ENCODE assay signal across 8 mouse cellular contexts in the genomic region with DNA sequence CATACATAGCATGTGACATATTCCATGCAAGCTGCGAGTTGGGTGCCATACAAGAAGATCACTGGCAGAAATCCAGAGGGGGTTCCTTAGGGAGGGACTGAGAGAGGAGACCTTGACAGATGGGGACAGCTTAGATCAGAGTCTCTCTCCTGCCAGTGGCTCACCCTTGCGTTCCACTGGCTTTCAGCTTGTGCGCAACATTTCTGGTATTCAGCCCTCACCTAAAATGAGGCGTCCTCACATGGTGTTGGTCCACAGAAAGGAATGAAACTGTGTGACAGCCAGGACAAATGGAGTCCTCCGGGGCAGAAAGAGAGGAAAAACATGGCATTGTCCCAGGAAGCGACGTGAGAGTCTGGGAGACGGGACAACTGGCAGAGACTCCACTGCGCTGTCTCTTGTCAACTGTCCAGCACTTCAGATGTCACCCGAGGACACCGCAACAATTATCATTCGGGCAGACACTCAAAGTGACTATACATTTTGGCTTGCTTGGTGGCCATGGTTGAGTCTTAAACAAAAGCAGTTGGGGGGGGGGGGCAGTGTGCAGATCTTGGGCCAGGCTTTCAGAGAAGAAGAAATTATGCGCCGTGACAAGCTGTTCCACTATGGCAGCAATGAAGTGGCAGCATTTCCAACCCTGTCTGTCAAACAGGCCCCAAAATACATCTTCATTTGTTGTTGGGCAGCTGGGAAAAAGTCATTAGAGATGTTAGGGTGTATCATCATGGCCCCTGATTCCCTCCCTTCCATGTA.
DNase-seq lines count a peak whose midpoint lies in the region; ATAC-seq and TF ChIP-seq lines count a peak whose summit lies in the region.

No protein-coding gene starts in this region.

- no peak for ATAC-seq in hindbrain, embryonic 13.5 days (ENCODE audit: low FRiP score)
- ATAC-seq in hindbrain, embryonic 12.5 days (ENCODE audit: low FRiP score), result no peak
- peak; percentile 33; the same call in 1 of the 2 replicates for ATAC-seq in stomach, embryonic 16.5 days (ENCODE audit: insufficient read depth, low FRiP score)
- ATAC-seq in stomach, postnatal 0 days (ENCODE audit: low FRiP score, low TSS enrichment), result no peak; the same call in 1 of the 2 replicates
- no peak for ATAC-seq in liver, postnatal 0 days

- DNase-seq in stomach, postnatal 0 days (ENCODE audit: low spot score), result no peak
- DNase-seq in heart, adult 2 months, result peak; percentile 73 to 80
- peak; percentile 20 for DNase-seq in lung, adult 2 months
- DNase-seq in liver, postnatal 0 days, result no peak
- DNase-seq in left cerebral cortex, adult 2 months (ENCODE audit: extremely low spot score in 1 of 2, low spot score in 2 of 2), result no peak

- no peaks in the 10 kb centered on the region for H3K9me3 ChIP-seq in hindbrain, embryonic 13.5 days
- H3K9me3 ChIP-seq in hindbrain, embryonic 12.5 days (replicated peaks), result no peaks in the 10 kb centered on the region
- H3K9me3 ChIP-seq in stomach, embryonic 16.5 days (replicated peaks; ENCODE audit: control insufficient read depth, low read length), result no peaks in the 10 kb centered on the region
- no peaks in the 10 kb centered on the region for H3K9me3 ChIP-seq in stomach, postnatal 0 days (ENCODE audit: control insufficient read depth, low read length)
- no peaks in the 10 kb centered on the region for H3K9me3 ChIP-seq in liver, postnatal 0 days (ENCODE audit: low read length)

- H3K9ac ChIP-seq in hindbrain, embryonic 13.5 days, result no peak overlapping the region
- no peak overlapping the region for H3K9ac ChIP-seq in hindbrain, embryonic 12.5 days
- no peak overlapping the region for H3K9ac ChIP-seq in stomach, embryonic 16.5 days (ENCODE audit: low read length)
- H3K9ac ChIP-seq in stomach, postnatal 0 days (ENCODE audit: low read length), result no peak overlapping the region
- no peak overlapping the region for H3K9ac ChIP-seq in heart, adult 2 months (ENCODE audit: low read depth, low read length)
- no peak overlapping the region for H3K9ac ChIP-seq in liver, postnatal 0 days (replicated peaks)

- H3K4me2 ChIP-seq in hindbrain, embryonic 13.5 days, result no peak overlapping the region
- H3K4me2 ChIP-seq in hindbrain, embryonic 12.5 days (replicated peaks), result no peak overlapping the region
- no peak overlapping the region for H3K4me2 ChIP-seq in stomach, embryonic 16.5 days (ENCODE audit: low read depth, low read length)
- no peak overlapping the region for H3K4me2 ChIP-seq in stomach, postnatal 0 days (replicated peaks; ENCODE audit: low read depth)
- no peak overlapping the region for H3K4me2 ChIP-seq in liver, postnatal 0 days (ENCODE audit: low read depth, low read length)

- TF ChIP-seq EP300 in stomach, postnatal 0 days (optimal IDR thresholded peaks at IDR 0.05), result no peak
- peak; percentile 65; the same call in 1 of the 2 replicates for TF ChIP-seq EP300 in heart, adult 2 months (IDR thresholded peaks at IDR 0.05; ENCODE audit: insufficient read depth, low read depth, low read length)
- TF ChIP-seq EP300 in liver, postnatal 0 days (IDR thresholded peaks at IDR 0.05; ENCODE audit: low read depth), result no peak

- no peak overlapping the region for H3K4me3 ChIP-seq in hindbrain, embryonic 13.5 days
- H3K4me3 ChIP-seq in hindbrain, embryonic 12.5 days, result no peak overlapping the region
- H3K4me3 ChIP-seq in stomach, embryonic 16.5 days (replicated peaks; ENCODE audit: low read length), result no peak overlapping the region
- no peak overlapping the region for H3K4me3 ChIP-seq in stomach, postnatal 0 days (ENCODE audit: low read depth, low read length)
- H3K4me3 ChIP-seq in heart, adult 2 months, result peak overlapping the region; percentile 10; the same call in 1 of the 2 replicates
- H3K4me3 ChIP-seq in lung, adult 2 months (replicated peaks; ENCODE audit: extremely low read depth, low read depth, low read length), result no peak overlapping the region
- H3K4me3 ChIP-seq in liver, postnatal 0 days (ENCODE audit: low read depth, low read length), result no peak overlapping the region
- no peak overlapping the region for H3K4me3 ChIP-seq in left cerebral cortex, adult 2 months

- no peaks in the 10 kb centered on the region for H3K36me3 ChIP-seq in hindbrain, embryonic 13.5 days
- no peaks in the 10 kb centered on the region for H3K36me3 ChIP-seq in hindbrain, embryonic 12.5 days
- no peaks in the 10 kb centered on the region for H3K36me3 ChIP-seq in stomach, embryonic 16.5 days (ENCODE audit: control insufficient read depth, insufficient read depth, low read length)
- H3K36me3 ChIP-seq in stomach, postnatal 0 days (ENCODE audit: control insufficient read depth, insufficient read depth, low read length), result no peaks in the 10 kb centered on the region
- H3K36me3 ChIP-seq in heart, adult 2 months (ENCODE audit: control insufficient read depth, insufficient read depth, low read length), result peaks cover 12% of the 10 kb centered on the region
- H3K36me3 ChIP-seq in liver, postnatal 0 days (replicated peaks; ENCODE audit: insufficient read depth, low read length), result no peaks in the 10 kb centered on the region

- peaks cover 4% of the 10 kb centered on the region; the same call in 1 of the 2 replicates for H3K4me1 ChIP-seq in hindbrain, embryonic 13.5 days (replicated peaks)
- no peaks in the 10 kb centered on the region for H3K4me1 ChIP-seq in hindbrain, embryonic 12.5 days
- H3K4me1 ChIP-seq in stomach, embryonic 16.5 days (ENCODE audit: control insufficient read depth, insufficient read depth, low read length), result no peaks in the 10 kb centered on the region
- no peaks in the 10 kb centered on the region; the same call in 1 of the 2 replicates for H3K4me1 ChIP-seq in stomach, postnatal 0 days (replicated peaks; ENCODE audit: control insufficient read depth, insufficient read depth)
- H3K4me1 ChIP-seq in heart, adult 2 months (ENCODE audit: control insufficient read depth, insufficient read depth, low read length), result peaks cover 8% of the 10 kb centered on the region
- no peaks in the 10 kb centered on the region; the same call in 1 of the 2 replicates for H3K4me1 ChIP-seq in lung, adult 2 months (ENCODE audit: control insufficient read depth, insufficient read depth, low read length)
- no peaks in the 10 kb centered on the region for H3K4me1 ChIP-seq in liver, postnatal 0 days (ENCODE audit: insufficient read depth)

- intact Hi-C loops in heart, adult 2 months (cut with DNase I), result no loop called here
- intact Hi-C loops in left cerebral cortex, adult 2 months (cut with DNase I), result no loop called here

- no peaks in the 10 kb centered on the region for H3K79me2 ChIP-seq in heart, adult 2 months (replicated peaks; ENCODE audit: control insufficient read depth, insufficient read depth, low read length)

- peak overlapping the region; percentile 40; the same call in 1 of the 2 replicates for H3K27ac ChIP-seq in hindbrain, embryonic 13.5 days
- no peak overlapping the region for H3K27ac ChIP-seq in hindbrain, embryonic 12.5 days
- H3K27ac ChIP-seq in stomach, embryonic 16.5 days (ENCODE audit: low read length), result no peak overlapping the region
- no peak overlapping the region for H3K27ac ChIP-seq in stomach, postnatal 0 days (replicated peaks)
- H3K27ac ChIP-seq in heart, adult 2 months, result peak overlapping the region; percentile 72
- no peak overlapping the region for H3K27ac ChIP-seq in liver, postnatal 0 days (ENCODE audit: low read depth)
- no peak overlapping the region for H3K27ac ChIP-seq in left cerebral cortex, adult 2 months

- TF ChIP-seq POLR2A in heart, adult 2 months (IDR thresholded peaks at IDR 0.05; ENCODE audit: insufficient read depth, low read depth, low read length), result peak; percentile 34; the same call in 1 of the 2 replicates
- no peak for TF ChIP-seq POLR2A in lung, adult 2 months (IDR thresholded peaks at IDR 0.05; ENCODE audit: borderline replicate concordance, extremely low read depth, low read depth, low read length)

- TF ChIP-seq CTCF in stomach, postnatal 0 days (IDR thresholded peaks at IDR 0.05; ENCODE audit: low read depth), result no peak
- no peak for TF ChIP-seq CTCF in heart, adult 2 months (IDR thresholded peaks at IDR 0.05)
- TF ChIP-seq CTCF in lung, adult 2 months (IDR thresholded peaks at IDR 0.05; ENCODE audit: insufficient read depth, low read length), result no peak
- TF ChIP-seq CTCF in liver, postnatal 0 days (IDR thresholded peaks at IDR 0.05; ENCODE audit: low read depth), result no peak
- TF ChIP-seq CTCF in left cerebral cortex, adult 2 months (IDR thresholded peaks at IDR 0.05), result no peak

- no peaks in the 10 kb centered on the region for H3K27me3 ChIP-seq in hindbrain, embryonic 13.5 days
- no peaks in the 10 kb centered on the region for H3K27me3 ChIP-seq in hindbrain, embryonic 12.5 days
- H3K27me3 ChIP-seq in stomach, embryonic 16.5 days (ENCODE audit: control insufficient read depth, insufficient read depth, low read length), result no peaks in the 10 kb centered on the region
- H3K27me3 ChIP-seq in stomach, postnatal 0 days (ENCODE audit: control insufficient read depth, insufficient read depth, low read length), result no peaks in the 10 kb centered on the region
- no peaks in the 10 kb centered on the region for H3K27me3 ChIP-seq in heart, adult 2 months (ENCODE audit: control insufficient read depth, insufficient read depth, low read length)
- H3K27me3 ChIP-seq in liver, postnatal 0 days (ENCODE audit: insufficient read depth, low read length), result no peaks in the 10 kb centered on the region

- WGBS in hindbrain, embryonic 13.5 days, result 70% methylated on average over 14 of the region's 14 CpGs
- WGBS in hindbrain, embryonic 12.5 days, result 77% methylated on average over 14 of the region's 14 CpGs
- WGBS in stomach, embryonic 16.5 days, result 60% methylated on average over 14 of the region's 14 CpGs
- WGBS in stomach, postnatal 0 days, result 55% methylated on average over 14 of the region's 14 CpGs
- 34% methylated on average over 14 of the region's 14 CpGs for WGBS in heart, adult 2 months
- 56% methylated on average over 14 of the region's 14 CpGs for WGBS in lung, adult 2 months
- WGBS in liver, postnatal 0 days (ENCODE audit: insufficient replicate concordance), result 78% methylated on average over 14 of the region's 14 CpGs

Comparison
In these comparisons a context has a peak if more than half of its experiments do, and no peak if none do; other contexts are left out.
1. H3K27ac ChIP-seq: peak in hindbrain, embryonic 13.5 days (single experiment) and heart, adult 2 months (single experiment); none in hindbrain, embryonic 12.5 days (single experiment), stomach, embryonic 16.5 days (single experiment), stomach, postnatal 0 days (single experiment), liver, postnatal 0 days (single experiment) and left cerebral cortex, adult 2 months (single experiment).
2. DNase-seq: peak in heart, adult 2 months (2 of 2) and lung, adult 2 months (single experiment); none in stomach, postnatal 0 days (single experiment), liver, postnatal 0 days (single experiment) and left cerebral cortex, adult 2 months (0 of 2).